Mouse (Mus musculus) gonadal fat pad, adult 2 months (tissue): Measurements from ENCODE around the gene Slc25a39. TPM values are rescaled to one million over a fixed set of nuclear protein-coding genes. Genes with fewer than 3 reads are reported as not detected.

ENCODE experiments used
- DNase-seq: peaks from one replicate; pipeline ENCODE4 v3.0.0-alpha.2; 2012; ENCODE audit warnings: low read depth
- polyA plus RNA-seq: library from polyadenylated mRNA; depleted of rRNA; stranded (reverse); fragments of >200 nt; gene quantifications from 2 replicates; pipeline ENCODE4 v1.2.3, GENCODE M21; 2012

The Slc25a39 gene
- polyA plus RNA-seq, 1 experiment = 389 TPM

GRCm38 (mm10) chr11:102436471-102436790 is 28.7 kb upstream of the Slc25a39 start:
- no peak for DNase-seq

DNA sequence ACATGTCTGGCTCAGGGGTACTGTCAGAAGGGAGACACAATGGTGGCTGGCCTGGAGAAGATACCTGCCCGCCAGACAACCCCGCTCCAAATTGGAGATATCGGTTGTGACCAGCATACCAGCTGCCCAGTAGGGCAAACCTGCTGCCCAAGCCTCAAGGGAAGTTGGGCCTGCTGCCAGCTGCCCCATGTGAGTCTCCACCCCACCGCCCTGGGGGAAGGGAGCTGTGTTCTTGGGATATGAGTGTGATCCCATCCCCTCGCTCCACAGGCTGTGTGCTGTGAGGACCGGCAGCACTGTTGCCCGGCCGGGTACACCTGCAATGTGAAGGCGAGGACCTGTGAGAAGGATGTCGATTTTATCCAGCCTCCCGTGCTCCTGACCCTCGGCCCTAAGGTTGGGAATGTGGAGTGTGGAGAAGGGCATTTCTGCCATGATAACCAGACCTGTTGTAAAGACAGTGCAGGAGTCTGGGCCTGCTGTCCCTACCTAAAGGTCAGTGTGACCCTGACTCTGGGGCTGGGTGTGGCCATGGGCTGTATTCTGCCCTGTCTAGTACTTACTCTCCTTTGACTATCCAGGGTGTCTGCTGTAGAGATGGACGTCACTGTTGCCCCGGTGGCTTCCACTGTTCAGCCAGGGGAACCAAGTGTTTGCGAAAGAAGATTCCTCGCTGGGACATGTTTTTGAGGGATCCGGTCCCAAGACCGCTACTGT is 28.2 kb upstream of the Slc25a39 start:
- DNase-seq = no peak

- no peak for DNase-seq
These were observed 27.3 kb upstream of the Slc25a39 start for GRCm38 (mm10) chr11:102434816-102435705.

- DNase-seq = no peak
These were observed 26.7 kb upstream of the Slc25a39 start for GRCm38 (mm10) chr11:102434406-102434805.

DNA sequence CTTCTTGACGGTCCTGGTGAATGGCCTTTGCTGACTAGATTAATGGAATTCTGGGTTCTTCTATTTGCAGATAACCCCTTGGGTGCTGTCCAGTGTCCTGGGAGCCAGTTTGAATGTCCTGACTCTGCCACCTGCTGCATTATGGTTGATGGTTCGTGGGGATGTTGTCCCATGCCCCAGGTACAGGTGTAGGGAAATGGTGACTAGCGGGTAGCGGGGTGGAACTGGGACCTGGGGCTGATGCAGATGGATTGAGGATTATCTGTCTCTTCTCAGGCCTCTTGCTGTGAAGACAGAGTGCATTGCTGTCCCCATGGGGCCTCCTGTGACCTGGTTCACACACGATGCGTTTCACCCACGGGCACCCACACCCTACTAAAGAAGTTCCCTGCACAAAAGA is 26.1 kb upstream of the Slc25a39 start:
- DNase-seq = no peak

DNA sequence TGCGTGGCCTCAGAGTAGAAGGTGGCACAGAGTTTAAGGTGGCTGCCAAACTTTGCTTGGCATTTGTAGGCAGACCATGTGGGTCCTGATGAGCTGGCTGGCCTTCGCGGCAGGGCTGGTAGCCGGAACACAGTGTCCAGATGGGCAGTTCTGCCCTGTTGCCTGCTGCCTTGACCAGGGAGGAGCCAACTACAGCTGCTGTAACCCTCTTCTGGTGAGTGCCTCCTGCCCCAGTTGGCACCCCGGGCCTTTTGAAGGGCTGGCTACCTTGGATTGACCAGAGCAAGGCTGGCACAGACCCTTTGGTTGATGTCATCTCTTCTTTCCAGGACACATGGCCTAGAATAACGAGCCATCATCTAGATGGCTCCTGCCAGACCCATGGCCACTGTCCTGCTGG is 25.1 kb upstream of the Slc25a39 start:
- DNase-seq = no peak

- no peak for DNase-seq
These were observed 24.5 kb upstream of the Slc25a39 start for GRCm38 (mm10) chr11:102432115-102432843.

DNA sequence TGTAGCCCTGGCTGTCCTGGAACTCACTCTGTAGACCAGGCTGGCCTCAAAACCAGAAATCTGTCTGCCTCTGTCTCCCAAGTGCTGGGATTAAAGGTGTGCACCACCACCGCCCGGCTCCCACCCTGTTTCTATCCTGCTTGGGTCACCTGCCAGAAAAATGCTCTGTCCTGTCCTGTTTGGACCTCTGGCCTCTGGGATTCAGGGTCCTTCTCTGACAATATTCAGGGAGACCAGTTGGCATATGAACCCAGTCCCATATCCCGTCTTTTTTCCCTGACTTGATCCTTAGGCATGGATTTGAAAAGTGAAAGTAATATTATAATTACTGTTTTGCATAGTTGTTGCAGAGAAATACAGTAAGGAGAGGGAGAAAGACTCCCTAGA is 24.0 kb upstream of the Slc25a39 start:
- DNase-seq = no peak

DNA sequence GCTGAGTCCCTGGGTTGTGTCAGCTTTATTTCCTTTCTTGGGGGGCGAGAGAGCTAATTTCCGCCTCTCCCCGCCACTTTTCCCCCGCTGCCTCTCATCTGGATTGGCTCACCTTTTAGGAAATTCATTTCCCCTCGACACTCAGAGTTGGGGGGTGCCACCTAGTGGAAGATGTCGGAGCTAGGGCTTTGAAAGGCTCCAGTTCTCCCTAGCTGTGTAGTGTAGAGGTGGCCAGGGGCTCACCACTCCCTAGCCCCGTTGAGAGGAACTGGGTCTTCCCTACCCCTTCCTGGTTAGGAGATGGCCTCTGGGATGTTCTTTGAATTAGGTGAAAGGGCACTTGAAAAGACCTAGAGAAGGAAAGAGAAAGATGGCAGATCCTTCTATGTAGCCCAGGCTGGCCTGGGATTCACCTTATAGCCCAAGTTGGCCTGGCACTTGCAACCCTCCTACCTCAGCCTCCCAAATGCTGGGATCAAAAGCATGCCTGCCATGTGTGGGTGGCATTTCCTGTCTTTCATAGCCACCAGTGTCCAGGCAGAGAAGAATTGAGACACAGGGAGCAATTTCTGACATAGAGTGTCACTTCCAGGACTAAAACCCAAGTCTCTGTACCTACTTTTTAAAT is 23.4 kb upstream of the Slc25a39 start:
- no peak for DNase-seq

- DNase-seq = peak; percentile 86
These were observed 22.6 kb upstream of the Slc25a39 start, which contains the start of gene Grn for GRCm38 (mm10) chr11:102430121-102431017. TSS of gene Grn (plus strand) at chr11:102430315.

DNA sequence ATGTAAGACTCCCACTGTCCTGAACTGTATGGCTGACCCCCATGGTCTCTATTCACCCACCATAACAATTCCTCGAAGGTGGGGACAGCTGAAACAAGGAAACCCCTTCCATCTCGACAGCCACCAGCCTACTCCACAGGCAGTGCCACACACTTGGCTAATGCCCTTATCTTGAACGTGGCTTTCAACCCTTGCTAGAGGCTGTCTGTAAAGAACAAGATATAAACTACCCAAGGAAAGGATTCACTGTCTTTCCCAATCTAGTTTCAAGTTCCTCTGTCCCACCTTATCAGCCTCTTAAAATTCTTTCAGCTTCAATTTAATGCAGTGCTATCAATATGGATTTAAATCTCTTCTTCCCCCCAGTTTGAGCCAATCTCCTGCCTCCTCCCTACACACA is 21.8 kb upstream of the Slc25a39 start:
- DNase-seq = no peak

DNA sequence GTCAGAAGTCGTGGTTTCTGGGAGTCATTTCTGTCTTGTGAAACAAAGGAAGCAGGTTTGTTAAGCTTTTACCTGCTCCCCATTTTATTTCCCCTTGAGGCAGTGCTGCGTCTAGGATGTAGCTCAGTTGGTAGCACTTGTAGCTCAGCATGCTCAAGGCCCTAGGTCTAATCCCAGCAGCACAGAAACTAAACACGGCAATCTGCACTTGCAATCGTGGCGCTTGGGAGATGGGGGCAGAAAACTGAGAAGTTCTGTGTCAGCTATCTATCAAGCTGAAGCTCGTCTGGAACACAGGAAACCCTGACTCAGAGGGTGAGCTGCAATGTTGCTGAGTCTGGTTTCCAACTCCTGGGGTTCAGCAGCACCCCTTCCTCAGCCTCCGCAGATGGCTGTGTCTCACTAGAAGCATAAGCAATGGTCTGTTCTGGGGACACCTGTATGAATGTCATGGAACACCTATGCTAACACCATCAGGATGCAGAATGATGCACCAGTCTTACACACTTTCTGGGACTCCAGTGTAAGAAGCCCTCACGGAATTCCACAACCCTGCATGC is 21.3 kb upstream of the Slc25a39 start:
- no peak for DNase-seq

- no peak for DNase-seq
These were observed 18.0 kb upstream of the Slc25a39 start for GRCm38 (mm10) chr11:102425555-102426316.

DNA sequence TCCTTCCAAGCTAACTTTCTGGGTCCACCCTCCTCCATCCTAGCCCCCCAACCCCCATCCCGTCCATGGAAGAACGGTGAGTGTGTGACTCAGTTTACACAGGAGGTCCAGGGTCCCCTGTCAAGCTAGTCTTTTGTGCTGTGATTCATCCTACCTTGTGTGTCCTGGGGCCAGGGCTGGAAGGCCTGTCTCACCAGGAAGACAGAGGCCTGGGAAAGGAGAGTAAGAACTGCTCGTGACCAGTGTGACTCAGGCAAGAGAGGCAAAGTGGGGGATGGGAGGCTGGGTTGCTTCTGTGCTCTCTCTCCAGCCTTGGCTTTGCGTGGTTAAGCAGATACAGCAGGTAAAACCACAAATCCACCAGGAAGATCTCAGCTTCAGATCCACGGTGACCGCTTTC is 16.9 kb upstream of the Slc25a39 start:
- DNase-seq = no peak

GRCm38 (mm10) chr11:102421559-102421958 is 13.8 kb upstream of the Slc25a39 start:
- no peak for DNase-seq

DNA sequence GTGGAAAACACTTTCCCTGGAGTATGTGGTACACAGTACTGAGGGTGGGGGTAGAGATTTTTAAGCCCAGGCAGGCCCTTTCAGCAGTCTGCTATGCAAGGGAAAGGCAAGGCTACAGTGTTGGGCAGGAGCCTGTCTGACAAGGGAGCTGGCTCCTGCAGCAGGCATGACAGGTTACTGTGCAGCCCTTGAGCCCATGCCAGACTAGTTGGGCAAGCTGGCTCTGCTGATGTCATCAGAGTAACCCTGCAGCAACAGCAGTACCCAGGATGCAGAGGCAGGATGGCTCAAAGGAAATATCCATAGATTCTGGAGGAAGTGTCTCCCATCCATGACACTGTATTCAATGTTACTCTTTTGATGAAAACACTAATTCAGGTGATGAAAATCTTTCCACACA is 11.1 kb upstream of the Slc25a39 start:
- no peak for DNase-seq

- no peak for DNase-seq
These were observed 9.4 kb upstream of the Slc25a39 start for GRCm38 (mm10) chr11:102417160-102417559.

DNA sequence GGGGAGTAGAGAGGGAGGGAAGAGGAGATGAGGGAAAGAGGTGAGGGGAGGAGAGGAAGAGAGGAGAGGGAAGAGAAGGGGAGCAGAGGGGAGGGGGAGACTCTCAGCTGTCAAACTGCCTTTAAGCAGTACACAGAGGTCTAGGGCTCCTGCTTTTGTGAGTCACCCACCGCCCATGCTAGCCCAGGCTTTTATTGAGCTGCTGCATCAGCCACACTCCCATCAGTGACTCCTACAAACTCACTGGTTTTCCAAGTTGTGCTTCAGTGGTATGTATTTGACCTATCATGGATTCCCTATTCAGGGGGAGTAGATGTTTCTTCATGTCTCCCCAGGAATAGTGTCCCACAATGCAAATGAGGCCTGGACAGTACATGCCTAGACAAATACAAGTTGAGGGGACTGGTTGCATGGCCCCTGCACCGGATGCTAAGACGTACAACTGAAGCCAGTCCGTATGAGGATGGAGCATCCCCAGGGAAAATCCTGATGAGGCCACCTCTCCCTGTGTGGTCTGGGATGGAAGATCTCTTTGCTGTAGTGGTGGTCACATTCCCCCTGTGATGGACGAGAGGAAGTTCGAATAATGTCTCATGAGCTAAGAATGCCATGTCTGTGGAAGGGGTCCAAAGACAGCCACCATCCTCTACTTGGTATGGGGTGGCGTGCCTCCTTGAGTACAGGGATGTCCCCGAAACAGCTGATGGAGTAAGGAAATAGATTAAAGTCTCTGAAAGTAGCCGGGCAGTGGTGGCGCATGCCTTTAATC is 7.5 kb upstream of the Slc25a39 start:
- no peak for DNase-seq

DNA sequence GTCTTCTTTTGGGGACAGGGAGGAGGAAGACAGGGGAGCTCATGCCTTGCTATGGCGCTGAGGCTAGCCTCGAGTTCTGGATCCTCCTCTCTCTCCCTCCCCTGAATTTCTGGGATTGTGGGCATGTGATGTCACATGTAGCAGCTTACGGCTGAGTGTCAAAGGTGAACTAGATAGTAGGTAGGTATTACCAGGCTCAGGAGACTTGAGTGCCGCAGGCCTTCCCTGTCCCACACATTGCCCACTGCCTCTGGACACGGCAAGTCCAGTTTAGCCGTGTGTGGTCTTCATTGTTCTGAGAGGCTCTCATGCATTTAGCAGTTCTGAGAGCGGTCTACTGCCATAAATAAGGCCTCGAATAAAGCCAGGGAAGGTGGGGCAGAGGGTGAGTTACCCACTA is 5.3 kb upstream of the Slc25a39 start:
- DNase-seq = no peak
